Mouse (Mus musculus) hindlimb bud, embryonic 11.5 days (tissue): ENCODE measurements around the gene Gpr83.

Experiments used
- DNase-seq: peaks from one replicate; pipeline ENCODE4 v3.0.0-alpha.2; 2012; ENCODE audit warnings: low read depth, low spot score; ENCODE audit errors: extremely low spot score

The Gpr83 gene

GRCm38 (mm10) chr9:14859868-14860639 lies at the start of gene Gpr83:
Gene Gpr83 (plus strand): TSS chr9:14860210.
- no peak for DNase-seq

GRCm38 (mm10) chr9:14821396-14821795 lies 38.6 kb upstream of the Gpr83 start:
- DNase-seq, result no peak

DNA sequence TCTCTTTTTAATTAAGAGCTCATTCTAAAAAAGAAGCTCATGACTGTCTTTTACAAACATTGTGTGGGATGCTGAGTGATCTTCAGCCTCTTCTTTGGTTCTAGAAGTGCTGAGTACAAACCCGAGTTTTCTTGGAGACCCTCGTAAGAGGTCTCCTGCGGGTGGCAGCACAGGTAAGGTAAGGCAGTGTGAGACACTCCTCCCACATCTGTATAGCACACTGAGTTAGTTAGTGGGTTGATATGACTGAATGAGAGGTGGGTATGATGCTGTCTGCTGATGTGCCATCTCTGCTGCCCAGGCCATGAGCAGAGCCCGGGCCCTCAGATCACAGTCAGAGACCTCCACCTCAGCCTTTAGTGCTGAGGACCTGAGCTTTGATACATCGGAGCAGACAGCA lies 35.2 kb upstream of the Gpr83 start:
- DNase-seq, result no peak

DNA sequence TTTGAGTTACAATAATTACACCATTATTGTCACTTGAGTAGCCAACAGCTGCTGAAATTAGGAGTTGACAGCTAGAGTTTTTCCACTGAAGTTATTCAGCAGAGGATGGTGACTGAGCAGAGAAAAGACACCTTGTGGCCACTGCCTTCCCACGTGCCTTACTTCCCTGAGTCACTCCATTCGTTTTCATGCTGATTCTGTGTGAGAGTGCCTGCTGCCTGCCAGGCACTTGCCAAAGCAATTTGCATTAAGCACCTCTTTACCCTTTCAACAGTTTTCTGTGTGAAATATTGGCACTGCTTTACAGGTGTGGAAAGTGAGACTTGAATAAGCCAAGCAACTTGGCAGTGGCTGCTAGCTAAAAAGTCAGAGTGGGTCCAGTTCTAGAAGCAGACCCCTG lies 32.1 kb upstream of the Gpr83 start:
- no peak for DNase-seq

GRCm38 (mm10) chr9:14832046-14832445 lies 28.0 kb upstream of the Gpr83 start:
- DNase-seq, result no peak

DNA sequence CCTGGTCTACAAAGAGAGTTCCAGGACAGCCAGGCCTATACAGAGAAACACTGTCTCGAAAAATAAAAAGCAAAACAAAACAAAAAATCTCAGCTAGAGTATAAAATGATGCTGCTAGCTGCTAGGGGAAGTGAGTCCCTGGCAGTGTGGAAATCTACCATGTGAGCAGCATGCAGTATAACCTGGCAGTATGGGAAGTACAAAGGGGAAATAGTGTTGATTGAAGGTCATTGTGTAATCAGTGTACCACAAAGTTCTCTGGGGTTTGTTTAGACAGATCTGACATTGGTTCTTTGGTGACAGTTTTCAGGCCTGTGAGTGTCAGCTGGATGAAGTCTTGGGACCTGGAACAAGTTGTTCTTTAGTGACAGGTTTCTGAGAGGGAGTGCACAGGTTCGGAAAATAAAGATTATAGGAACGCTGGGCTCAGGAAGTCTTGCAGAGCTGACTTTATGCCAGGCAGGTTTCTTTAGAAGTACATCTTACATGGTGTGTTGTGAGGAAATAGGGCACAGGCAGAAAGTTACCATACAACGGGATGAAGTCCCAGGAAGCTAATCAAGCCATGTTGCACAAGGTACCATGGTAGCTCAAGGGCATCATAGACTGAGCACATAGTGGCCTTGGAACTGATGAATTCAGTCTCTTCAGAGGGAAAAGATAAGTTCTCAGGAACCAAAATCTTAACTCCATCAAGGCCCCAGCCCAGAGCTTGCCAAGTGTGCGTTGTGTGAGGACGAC lies 24.5 kb upstream of the Gpr83 start:
- DNase-seq, result no peak

- no peak for DNase-seq
Measured at GRCm38 (mm10) chr9:14839527-14839926, 20.5 kb upstream of the Gpr83 start.

- DNase-seq, result no peak
Measured at GRCm38 (mm10) chr9:14839970-14840369, 20.0 kb upstream of the Gpr83 start.

GRCm38 (mm10) chr9:14841878-14842761 lies 17.9 kb upstream of the Gpr83 start:
- DNase-seq, result no peak

GRCm38 (mm10) chr9:14843311-14843857 lies 16.6 kb upstream of the Gpr83 start:
- DNase-seq, result no peak

- no peak for DNase-seq
Measured at GRCm38 (mm10) chr9:14843901-14844300, 16.1 kb upstream of the Gpr83 start.

DNA sequence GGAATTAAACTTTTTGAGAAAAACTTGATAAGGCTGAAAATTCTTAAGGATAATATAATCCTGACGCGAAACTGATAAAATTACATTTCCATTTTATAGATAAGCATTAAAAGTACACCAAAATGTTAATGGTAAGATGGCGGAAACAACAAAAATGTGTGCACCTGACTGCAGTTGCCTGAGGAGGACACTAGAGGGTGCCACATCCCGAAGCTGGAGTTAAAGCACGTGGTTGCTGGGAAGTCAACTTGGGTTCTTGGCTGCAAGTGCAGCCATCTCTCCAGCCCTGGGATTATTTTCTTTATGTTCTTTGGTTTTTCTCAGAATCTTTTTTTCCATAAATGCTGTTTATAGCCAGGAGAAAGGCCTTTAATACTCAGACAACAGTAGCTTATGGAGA lies 13.6 kb upstream of the Gpr83 start:
- no peak for DNase-seq

DNA sequence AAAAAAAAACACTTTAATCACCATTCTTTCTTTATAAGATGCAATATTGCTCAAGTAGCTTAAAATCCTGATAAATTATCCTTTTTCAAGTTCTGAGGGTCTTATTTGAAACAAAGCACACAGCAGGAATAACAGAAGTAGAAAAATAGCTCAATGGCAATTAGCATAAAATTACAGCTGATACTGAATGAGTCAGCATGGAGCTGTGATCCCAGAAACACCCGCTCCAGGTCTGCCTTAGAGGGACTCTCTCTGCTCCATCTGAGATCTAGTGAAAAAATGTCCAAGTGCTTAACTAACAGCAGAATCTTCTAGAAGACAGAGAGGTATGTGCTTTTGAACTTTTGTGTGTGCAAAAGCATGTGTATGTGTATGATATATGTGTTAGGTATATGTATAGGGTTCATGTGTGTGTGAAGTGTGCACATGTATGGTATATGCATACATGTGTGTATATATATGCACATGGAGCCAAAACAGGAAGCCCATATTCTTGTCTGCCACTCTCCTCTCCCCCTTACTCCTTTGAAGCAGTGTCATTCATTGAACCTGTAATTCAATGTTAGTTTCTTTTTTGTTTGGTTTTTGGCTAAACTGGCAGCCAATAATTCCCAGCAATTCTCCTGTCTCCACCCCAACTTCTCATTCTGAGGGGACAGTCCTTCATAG lies 11.6 kb upstream of the Gpr83 start:
- no peak for DNase-seq

GRCm38 (mm10) chr9:14854585-14854984 lies 5.4 kb upstream of the Gpr83 start:
- no peak for DNase-seq

DNA sequence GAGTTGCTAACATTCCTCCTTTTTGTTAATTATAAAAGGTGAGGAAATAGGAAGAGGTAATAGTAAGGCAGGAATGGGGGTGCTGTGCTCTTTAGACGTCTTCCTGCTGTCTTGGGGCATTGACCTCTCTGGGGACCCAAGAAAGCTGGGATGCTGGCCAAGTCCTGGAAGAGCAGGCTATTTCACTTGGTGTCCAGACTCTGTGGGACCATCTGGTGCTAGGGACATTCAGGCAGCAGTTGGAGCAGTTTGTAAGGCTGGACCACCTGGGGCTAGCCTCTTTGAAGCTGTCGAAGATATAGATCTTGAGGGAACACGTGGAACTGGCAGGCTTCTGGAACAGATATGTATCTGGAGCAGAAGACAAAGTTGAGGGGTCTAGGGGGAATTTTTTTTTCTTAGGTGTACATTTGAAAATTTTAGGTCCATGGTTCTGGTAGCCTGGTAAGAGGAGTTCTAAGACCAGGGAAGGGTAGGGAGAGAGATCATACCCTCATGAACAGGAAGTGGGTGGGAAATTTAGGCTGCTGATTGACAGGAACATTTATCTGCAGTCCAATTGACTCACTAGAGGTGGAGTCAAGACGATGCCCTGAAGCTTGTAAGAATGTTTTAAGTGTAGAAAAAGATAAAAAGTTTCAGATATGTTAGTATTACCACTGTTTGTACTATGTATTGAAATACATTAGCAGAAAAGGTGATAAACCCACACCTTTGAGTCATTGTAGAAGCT lies 2.9 kb upstream of the Gpr83 start:
- no peak for DNase-seq

GRCm38 (mm10) chr9:14858170-14858706 lies 1.8 kb upstream of the Gpr83 start:
- no peak for DNase-seq

DNA sequence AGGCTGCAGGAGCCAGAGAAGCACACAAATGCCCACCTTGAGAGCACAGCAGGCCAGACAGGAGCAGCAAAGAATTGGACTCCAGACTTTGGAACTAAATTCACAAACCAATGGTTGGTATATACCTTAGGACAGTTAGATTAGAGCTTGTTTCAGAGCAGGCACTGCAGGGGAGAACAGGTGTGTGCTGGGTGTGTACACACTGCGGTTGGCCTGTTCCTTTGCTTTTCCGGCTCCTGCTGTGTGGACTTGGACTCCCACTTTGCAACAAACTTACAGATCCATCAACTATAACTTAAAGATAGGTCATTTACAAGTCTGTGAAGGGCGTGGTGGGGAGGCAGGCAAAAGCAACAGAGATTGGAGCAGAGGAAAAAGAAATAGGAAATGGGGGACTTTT lies 1.2 kb upstream of the Gpr83 start:
- no peak for DNase-seq

GRCm38 (mm10) chr9:14863126-14863525 lies 3.1 kb downstream of the Gpr83 start:
- no peak for DNase-seq

GRCm38 (mm10) chr9:14864726-14865125 lies 4.7 kb downstream of the Gpr83 start:
- DNase-seq, result no peak

- DNase-seq, result no peak
Measured at GRCm38 (mm10) chr9:14866957-14867356, 6.9 kb downstream of the Gpr83 start.
